Mouse (Mus musculus): ENCODE measurements at regions not wholly inside any gene's neighbourhood (a gene's known extent, or its start where the extent isn't known, plus 50 kb on each side); places are given as distances from the start of the nearest gene placed in this dataset.
"Not testable (repeated sequence)": the region's sequence is repeated elsewhere in the genome, so short reads cannot be mapped to it uniquely, and the experiment has no call there.

DNA sequence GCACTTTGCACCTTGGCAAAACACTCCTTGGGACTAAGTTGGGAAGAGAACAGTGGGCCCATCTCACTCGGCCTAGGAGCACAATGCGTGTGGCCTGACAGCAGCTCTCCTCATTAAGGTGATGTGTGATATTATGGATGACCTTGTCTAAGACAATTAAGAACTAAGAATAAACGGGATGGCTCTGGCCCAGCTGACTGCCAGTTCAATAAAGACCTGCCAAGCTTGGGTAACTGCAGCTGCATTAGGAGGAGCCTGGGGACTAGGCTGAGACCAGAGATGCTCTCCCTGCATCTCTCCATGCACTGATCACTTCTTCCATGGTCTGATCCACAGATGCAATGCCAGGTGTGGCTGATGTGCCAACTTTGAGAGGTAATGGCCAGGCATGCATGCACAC is 356.7 kb downstream of the Fut8 start:
- peak; percentile 67; the same call in 1 of the 2 replicates for ATAC-seq (ENCODE audit: low FRiP score, low read depth)
- Histone ChIP-seq H3K36me3 (no peaks in the 10 kb centered on the region), H3K4me2 (no peak overlapping the region), H3K9me3 (no peaks in the 10 kb centered on the region), H3K27ac (replicated peaks) (no peak overlapping the region), H3K4me1 (replicated peaks) (peaks cover 22% of the 10 kb centered on the region), H3K9ac (no peak overlapping the region), H3K4me3 (no peak overlapping the region), H3K27me3 (no peaks in the 10 kb centered on the region)
- WGBS: 41% methylated on average over 3 of the region's 3 CpGs

DNA sequence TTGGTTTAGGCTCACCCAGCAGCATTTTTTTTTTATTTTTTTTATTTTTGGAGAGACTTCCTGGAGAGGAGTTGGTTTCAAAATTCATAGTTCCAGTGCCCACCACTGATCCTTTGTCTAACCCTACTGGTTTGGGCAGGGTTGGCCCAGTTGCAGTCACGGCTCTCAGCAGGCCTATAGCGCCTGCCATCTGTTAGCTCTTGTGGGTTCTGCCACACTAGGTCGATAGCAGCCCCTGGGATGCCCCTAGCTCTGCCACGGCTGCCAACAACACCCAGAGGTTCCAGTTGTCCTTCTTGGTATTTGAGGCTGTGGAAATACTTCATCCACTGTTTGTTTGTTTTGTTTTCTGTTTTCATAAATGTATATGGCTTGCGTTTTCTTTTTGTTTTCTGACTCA is 357.9 kb downstream of the Fut8 start:
- H3K36me3 ChIP-seq: no peaks in the 10 kb centered on the region
- no peak overlapping the region for H3K9ac ChIP-seq
- 0 out of 2 replicates have a peak overlapping the region, but pooled peaks have one; percentile 14 for H3K27ac ChIP-seq (replicated peaks)
- H3K9me3 ChIP-seq: no peaks in the 10 kb centered on the region
- peaks cover 22% of the 10 kb centered on the region for H3K4me1 ChIP-seq (replicated peaks)
- 78% methylated on average over 5 of the region's 5 CpGs for WGBS
- H3K27me3 ChIP-seq: no peaks in the 10 kb centered on the region
- no peak for ATAC-seq (ENCODE audit: low FRiP score, low read depth)
- H3K4me3 ChIP-seq: no peak overlapping the region
- no peak overlapping the region for H3K4me2 ChIP-seq

GRCm38 (mm10) chr12:77596676-77597075 is 358.8 kb downstream of the Fut8 start:
- Histone ChIP-seq H3K27ac (replicated peaks) (no peak overlapping the region), H3K4me1 (replicated peaks) (peaks cover 22% of the 10 kb centered on the region), H3K27me3 (no peaks in the 10 kb centered on the region), H3K4me3 (no peak overlapping the region), H3K4me2 (no peak overlapping the region), H3K9ac (no peak overlapping the region), H3K36me3 (no peaks in the 10 kb centered on the region), H3K9me3 (no peaks in the 10 kb centered on the region)
- ATAC-seq (ENCODE audit: low FRiP score, low read depth): no peak
- 63% methylated on average over 3 of the region's 3 CpGs for WGBS

DNA sequence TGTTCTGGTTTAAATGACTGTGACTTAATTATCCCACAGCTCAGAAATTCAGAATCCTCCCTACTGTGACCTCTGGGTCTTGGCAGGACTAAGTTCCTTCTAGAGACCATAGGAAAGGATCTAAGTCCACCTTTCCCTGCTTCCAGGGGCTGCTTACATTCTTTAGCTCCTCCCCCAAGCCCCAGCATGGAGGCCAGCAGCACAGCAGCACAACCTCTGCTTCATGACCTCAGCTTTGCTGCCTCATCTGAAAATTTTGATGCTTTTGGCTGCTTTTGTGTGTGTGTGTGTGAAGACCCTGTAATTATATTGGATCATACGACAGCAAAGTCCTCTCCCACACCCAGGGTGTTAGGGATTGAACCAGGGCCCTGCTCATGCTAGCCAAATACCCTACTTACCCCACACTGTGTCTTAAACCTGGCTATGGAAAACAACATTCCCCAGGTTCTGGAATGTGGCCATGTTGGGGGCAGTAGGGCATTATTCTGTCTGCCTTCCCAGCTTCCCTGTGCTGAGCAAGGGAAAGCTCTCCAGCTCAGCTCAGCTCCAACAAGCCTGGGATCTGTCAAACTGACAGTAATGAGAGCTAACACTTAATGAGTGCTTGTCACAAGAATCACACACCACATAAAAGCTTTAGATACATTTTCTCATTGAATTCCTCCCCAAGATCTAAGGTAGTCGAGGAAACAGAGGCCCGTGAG is 359.9 kb downstream of the Fut8 start:
- H3K27ac ChIP-seq (replicated peaks): 0 out of 2 replicates have a peak overlapping the region, but pooled peaks have one; percentile 10
- no peaks in the 10 kb centered on the region for H3K36me3 ChIP-seq
- ATAC-seq (ENCODE audit: low FRiP score, low read depth): no peak
- H3K4me3 ChIP-seq: no peak overlapping the region
- H3K9me3 ChIP-seq: no peaks in the 10 kb centered on the region
- H3K4me1 ChIP-seq (replicated peaks): peaks cover 22% of the 10 kb centered on the region
- 30% methylated on average over 3 of the region's 3 CpGs for WGBS
- H3K27me3 ChIP-seq: no peaks in the 10 kb centered on the region
- H3K4me2 ChIP-seq: no peak overlapping the region
- no peak overlapping the region for H3K9ac ChIP-seq

- Histone ChIP-seq H3K27ac (replicated peaks) (0 out of 2 replicates have a peak overlapping the region, but pooled peaks have one; percentile 10), H3K9me3 (no peaks in the 10 kb centered on the region), H3K4me1 (replicated peaks) (peaks cover 22% of the 10 kb centered on the region), H3K27me3 (no peaks in the 10 kb centered on the region), H3K4me3 (no peak overlapping the region), H3K36me3 (no peaks in the 10 kb centered on the region), H3K4me2 (no peak overlapping the region), H3K9ac (no peak overlapping the region)
- ATAC-seq (ENCODE audit: low FRiP score, low read depth): no peak
- WGBS: 54% methylated on average over 7 of the region's 7 CpGs
Observed at GRCm38 (mm10) chr12:77598334-77598715, 360.4 kb downstream of the Fut8 start.

- no peak overlapping the region for H3K27ac ChIP-seq (replicated peaks)
- no peaks in the 10 kb centered on the region for H3K9me3 ChIP-seq
- H3K9ac ChIP-seq: no peak overlapping the region
- 40% methylated on average over 2 of the region's 2 CpGs for WGBS
- H3K4me3 ChIP-seq: no peak overlapping the region
- ATAC-seq (ENCODE audit: low FRiP score, low read depth): no peak
- H3K36me3 ChIP-seq: no peaks in the 10 kb centered on the region
- H3K4me1 ChIP-seq (replicated peaks): peaks cover 22% of the 10 kb centered on the region
- no peaks in the 10 kb centered on the region for H3K27me3 ChIP-seq
- no peak overlapping the region for H3K4me2 ChIP-seq
Observed at GRCm38 (mm10) chr12:77599391-77599790, 361.5 kb downstream of the Fut8 start.

DNA sequence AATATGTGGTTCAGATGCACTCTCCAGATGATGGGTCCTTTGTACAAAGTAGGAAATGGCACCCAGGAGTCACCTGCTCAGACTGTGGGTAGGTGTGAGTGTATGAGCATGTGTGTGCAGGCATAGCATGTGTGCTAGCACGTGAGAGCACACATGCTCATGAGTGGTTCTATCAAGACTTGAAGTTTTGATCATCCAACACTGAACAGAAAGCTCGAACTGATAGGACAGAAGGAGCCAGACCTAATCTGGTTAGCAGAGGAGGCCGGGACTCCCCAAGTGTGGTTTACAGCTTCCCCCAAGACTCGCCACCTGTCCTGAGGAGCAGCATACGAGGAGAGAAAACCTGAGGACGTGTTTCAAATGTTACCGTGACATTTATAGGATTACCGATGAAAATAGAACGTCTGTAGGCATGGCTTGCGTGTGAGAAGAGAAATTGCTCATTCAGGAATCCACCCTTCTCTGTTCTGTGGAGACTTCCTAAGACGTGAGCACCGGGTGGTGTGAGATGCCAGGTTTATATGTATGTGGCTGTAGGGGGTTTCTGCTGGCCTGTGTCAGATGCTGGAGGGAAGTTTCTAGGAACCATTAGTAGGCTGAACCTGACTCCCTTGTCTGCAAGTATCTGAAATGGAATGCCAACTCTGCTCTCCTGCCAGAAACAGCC is 366.0 kb downstream of the Fut8 start:
- ATAC-seq (ENCODE audit: low FRiP score, low read depth): no peak
- 89% methylated on average over 12 of the region's 12 CpGs for WGBS

GRCm38 (mm10) chr12:77617552-77617951 is 379.6 kb downstream of the Fut8 start:
- Histone ChIP-seq H3K36me3 (no peaks in the 10 kb centered on the region), H3K4me1 (replicated peaks) (no peaks in the 10 kb centered on the region), H3K27ac (replicated peaks) (no peak overlapping the region), H3K9me3 (no peaks in the 10 kb centered on the region), H3K4me3 (no peak overlapping the region), H3K4me2 (no peak overlapping the region), H3K9ac (no peak overlapping the region), H3K27me3 (no peaks in the 10 kb centered on the region)
- 90% methylated on average over 3 of the region's 3 CpGs for WGBS
- no peak for ATAC-seq (ENCODE audit: low FRiP score, low read depth)

More for the DNA sequence above, 366.0 kb downstream of the Fut8 start:
- H3K4me2 ChIP-seq: no peak overlapping the region
- no peaks in the 10 kb centered on the region for H3K36me3 ChIP-seq
- H3K9ac ChIP-seq: no peak overlapping the region
- no peak overlapping the region for H3K27ac ChIP-seq (replicated peaks)
- H3K4me1 ChIP-seq (replicated peaks): no peaks in the 10 kb centered on the region
- no peak overlapping the region for H3K4me3 ChIP-seq
- H3K9me3 ChIP-seq: no peaks in the 10 kb centered on the region
- no peaks in the 10 kb centered on the region for H3K27me3 ChIP-seq

DNA sequence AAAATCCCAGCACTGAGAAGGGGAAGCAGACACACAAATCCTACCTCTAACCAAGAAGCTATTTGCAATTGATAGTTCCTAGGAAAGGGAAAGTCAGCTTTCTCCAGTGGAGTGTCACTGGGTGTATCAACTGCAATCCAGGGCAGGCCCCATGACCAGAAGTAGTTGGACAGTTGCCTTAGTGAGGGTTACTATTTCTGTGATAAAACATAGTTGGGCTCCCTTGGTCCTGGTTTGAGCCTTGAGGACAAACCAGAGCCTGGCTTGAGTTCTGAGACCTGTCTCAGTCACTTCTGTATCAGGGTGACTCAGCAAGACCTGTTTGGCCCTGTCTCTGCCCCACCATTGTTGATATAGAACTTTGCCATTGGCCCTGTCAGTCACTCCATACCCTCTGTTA is 384.3 kb downstream of the Fut8 start:
- H3K27me3 ChIP-seq: no peaks in the 10 kb centered on the region
- no peaks in the 10 kb centered on the region for H3K36me3 ChIP-seq
- H3K4me2 ChIP-seq: no peak overlapping the region
- H3K4me3 ChIP-seq: no peak overlapping the region
- no peaks in the 10 kb centered on the region for H3K4me1 ChIP-seq (replicated peaks)
- H3K27ac ChIP-seq (replicated peaks): no peak overlapping the region
- no peak for ATAC-seq (ENCODE audit: low FRiP score, low read depth)
- H3K9me3 ChIP-seq: no peaks in the 10 kb centered on the region
- no peak overlapping the region for H3K9ac ChIP-seq

DNA sequence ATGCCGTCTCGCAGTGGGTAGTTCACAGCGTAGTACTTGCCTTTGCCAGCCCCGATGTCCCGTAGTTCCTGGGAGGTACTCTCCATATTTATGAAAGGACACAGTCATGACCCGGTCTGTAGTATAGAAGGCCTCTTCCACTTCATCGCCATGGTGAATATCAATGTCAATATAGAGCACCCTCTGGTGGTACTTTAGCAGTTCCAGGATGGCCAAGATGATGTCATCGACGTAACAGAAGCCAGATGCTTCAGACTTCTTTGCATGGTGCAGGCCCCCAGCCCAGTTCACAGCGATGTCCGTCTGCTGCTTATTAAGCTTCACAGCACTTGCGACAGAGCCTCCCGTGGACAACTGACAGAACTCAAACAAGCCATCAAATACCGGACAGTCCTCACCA is 386.4 kb downstream of the Fut8 start:
- H3K4me2 ChIP-seq; H3K4me3 ChIP-seq; ATAC-seq (ENCODE audit: low FRiP score, low read depth); H3K9ac ChIP-seq; H3K27ac ChIP-seq (replicated peaks); H3K27me3 ChIP-seq; H3K9me3 ChIP-seq; H3K36me3 ChIP-seq; H3K4me1 ChIP-seq (replicated peaks): not testable (repeated sequence)
- 89% methylated on average over 14 of the region's 14 CpGs for WGBS

- Histone ChIP-seq H3K27ac (replicated peaks) (no peak overlapping the region), H3K4me2 (no peak overlapping the region), H3K36me3 (no peaks in the 10 kb centered on the region), H3K4me1 (replicated peaks) (no peaks in the 10 kb centered on the region), H3K4me3 (no peak overlapping the region), H3K9ac (no peak overlapping the region), H3K27me3 (no peaks in the 10 kb centered on the region), H3K9me3 (no peaks in the 10 kb centered on the region)
- ATAC-seq (ENCODE audit: low FRiP score, low read depth): no peak
Observed at GRCm38 (mm10) chr12:77628358-77628850, 390.5 kb downstream of the Fut8 start.

DNA sequence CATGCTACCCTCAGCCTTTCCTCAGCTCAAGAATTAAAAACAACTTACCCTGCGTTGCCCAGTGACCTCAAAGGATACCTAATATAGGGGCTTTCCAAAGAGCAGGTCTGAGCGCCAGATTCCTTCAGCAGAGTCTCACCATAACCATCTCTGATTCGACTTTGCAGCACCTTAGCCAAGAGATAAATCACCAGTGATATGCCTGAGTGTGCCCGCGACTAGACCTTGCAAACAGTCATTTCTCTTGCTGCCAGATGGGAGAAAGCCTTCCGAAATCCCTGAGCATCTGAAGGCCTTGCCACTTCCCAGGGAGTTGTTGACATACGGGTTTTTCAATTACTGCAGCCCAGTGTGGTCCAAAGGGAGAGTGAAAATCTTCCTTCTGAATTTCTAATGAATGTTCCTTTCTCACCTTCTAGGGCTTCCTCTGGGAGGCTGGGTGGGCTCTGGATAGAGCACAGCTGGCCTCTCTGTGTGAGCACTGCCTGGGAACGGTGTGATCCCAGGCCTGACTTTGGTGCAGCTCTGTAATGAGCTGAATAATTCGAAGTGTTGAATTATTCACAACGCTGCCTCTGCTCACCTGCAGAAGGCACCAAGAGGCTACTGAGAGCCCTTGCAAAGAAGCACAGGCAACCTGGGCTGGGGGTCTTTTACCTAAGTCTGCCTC is 396.2 kb downstream of the Fut8 start:
- Histone ChIP-seq H3K4me3 (no peak overlapping the region), H3K27me3 (no peaks in the 10 kb centered on the region), H3K4me2 (no peak overlapping the region), H3K4me1 (replicated peaks) (peaks cover 12% of the 10 kb centered on the region), H3K27ac (replicated peaks) (no peak overlapping the region), H3K36me3 (no peaks in the 10 kb centered on the region), H3K9ac (no peak overlapping the region), H3K9me3 (no peaks in the 10 kb centered on the region)
- ATAC-seq (ENCODE audit: low FRiP score, low read depth): 0 out of 2 replicates have a peak, but pooled peaks have one; percentile 51
- WGBS: 33% methylated on average over 10 of the region's 10 CpGs
